Mouse (Mus musculus) granulocyte monocyte progenitor cell, adult 5-6 weeks (primary cell): ENCODE data around the gene Specc1. TPM values are rescaled to one million over a fixed set of nuclear protein-coding genes. Genes with fewer than 3 reads are reported as not detected.

Source experiments
- ATAC-seq: replicated peaks from 2 replicates; pipeline ENCODE4 v1.8.0; 2016; ENCODE audit warnings: mild to moderate bottlenecking, moderate TSS enrichment, inconsistent platforms; ENCODE audit not compliant: poor library complexity, severe bottlenecking
- total RNA-seq, 2 experiments: library from RNA; stranded (forward) in 1 of 2; stranded (reverse) in 1 of 2; fragments of 200-712, 200-1000 nt in 1 of 2; fragments of >200 nt in 1 of 2; fragmentation: Nextera tagmentation in 1 of 2; gene quantifications; 2 replicates each; pipeline ENCODE4 v1.2.3; 2014 to 2017

The Specc1 gene
- total RNA-seq, 2 experiments from 2014 or later = 14.4 to 21.6 TPM

GRCm38 (mm10) chr11:62079100-62079857, 122.7 kb downstream of the Specc1 start:
- peak; percentile 62 for ATAC-seq

DNA sequence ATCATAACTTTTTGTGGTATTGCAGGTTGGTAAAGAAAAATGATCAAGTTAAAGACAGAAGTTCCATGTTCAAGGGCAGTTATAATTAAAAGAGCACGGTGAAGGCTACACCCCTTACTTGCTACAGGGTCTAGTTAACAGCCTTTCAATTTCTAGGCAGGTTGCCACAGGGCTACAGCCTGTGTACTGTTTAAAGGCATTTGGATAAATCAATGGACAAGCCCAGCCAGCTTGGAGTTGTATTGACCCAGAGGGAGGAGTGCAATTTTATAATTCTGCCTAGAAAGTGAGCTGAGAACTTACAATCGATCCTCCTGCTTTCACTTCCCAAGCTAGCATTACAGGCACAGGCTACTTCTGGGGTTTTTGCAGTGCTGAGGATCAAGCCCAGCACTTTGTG, 123.9 kb downstream of the Specc1 start:
- ATAC-seq = no peak

GRCm38 (mm10) chr11:62086648-62087047, 130.1 kb downstream of the Specc1 start:
- no peak for ATAC-seq

DNA sequence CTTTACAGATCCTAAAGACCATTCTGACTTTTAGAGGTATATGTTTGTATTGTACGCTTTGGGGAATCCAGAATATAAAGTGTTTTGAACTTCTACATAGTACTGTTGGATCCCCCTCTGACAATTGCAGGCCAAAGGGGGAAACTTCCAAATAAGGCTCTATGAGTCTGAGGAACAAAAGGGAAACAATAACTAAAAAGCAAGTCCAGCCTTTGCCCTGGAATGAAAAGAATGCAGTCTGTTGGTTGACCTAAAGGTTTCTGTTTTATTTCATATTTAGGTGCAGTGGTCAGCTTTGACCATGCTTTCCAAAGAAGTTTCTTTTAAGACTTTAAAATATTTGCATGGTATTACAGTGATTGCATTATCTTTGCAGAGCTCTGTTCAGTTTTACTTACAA, 130.5 kb downstream of the Specc1 start:
- no peak for ATAC-seq

DNA sequence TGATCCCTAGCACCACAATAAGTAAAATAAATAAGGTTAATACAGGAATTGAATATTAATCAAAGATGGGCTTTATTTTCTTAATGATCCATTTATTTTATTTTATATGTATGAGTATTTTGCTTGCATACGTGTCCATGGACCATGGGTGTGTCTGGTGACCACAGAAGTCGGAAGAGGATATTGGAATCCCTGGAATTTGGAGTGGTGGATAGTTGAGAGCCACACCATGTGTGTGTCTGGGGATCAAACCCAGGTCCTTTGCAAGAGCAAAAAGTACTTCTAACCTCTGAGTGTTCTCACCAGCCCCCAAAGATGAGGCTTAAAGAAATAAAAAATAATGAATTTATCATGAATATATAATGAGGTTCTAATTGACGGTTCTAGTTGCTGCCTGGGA, 132.1 kb downstream of the Specc1 start:
- no peak for ATAC-seq

DNA sequence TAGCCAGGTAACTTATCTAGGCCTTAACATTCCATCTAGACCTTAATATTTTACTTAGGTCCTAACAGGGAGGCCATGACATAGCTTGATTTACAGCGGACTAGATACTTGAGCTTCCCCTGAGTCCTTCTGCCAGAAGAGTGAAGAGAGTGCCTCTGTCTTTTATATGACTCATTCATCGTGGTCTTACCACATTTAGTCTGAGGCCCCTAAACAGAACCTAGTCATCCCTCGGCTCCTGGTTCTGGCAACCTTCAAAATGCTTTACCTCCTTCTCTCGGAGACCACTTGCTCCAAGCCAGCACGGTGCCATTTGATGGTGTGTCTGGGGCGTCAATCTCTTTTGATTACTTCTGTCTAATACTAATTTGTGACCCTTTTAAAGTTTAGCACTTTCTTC, 133.8 kb downstream of the Specc1 start:
- ATAC-seq = no peak

GRCm38 (mm10) chr11:62103380-62103911, 146.9 kb downstream of the Specc1 start:
- ATAC-seq = peak; percentile 37; the same call in 1 of the 2 replicates

DNA sequence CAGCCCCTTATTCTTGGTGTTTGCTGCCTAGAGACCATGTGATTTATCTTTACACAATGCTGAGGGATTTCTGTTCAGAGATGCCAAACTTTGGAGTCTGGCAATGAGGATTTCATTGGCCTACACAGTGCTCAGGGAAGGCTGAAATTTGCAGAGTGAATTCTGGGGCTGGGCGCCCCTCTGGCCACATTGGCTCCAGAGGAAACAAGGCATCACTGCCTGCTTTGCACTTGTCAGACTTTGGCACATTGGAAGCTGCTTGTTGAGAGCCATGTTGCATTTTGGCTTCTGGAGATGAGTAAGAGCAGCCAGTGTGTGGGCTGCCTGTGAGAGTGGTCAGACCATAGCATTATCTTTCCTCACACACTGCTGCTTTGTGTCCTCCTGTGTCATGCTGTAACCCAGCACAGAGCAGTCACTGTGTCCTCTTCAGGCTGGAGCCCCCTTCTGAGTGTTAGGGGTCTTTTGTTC, 149.9 kb downstream of the Specc1 start:
- no peak for ATAC-seq

GRCm38 (mm10) chr11:62107272-62107836, 150.8 kb downstream of the Specc1 start:
- no peak for ATAC-seq

GRCm38 (mm10) chr11:62118561-62118960, 162.0 kb downstream of the Specc1 start:
- ATAC-seq = no peak; the same call in 1 of the 2 replicates

DNA sequence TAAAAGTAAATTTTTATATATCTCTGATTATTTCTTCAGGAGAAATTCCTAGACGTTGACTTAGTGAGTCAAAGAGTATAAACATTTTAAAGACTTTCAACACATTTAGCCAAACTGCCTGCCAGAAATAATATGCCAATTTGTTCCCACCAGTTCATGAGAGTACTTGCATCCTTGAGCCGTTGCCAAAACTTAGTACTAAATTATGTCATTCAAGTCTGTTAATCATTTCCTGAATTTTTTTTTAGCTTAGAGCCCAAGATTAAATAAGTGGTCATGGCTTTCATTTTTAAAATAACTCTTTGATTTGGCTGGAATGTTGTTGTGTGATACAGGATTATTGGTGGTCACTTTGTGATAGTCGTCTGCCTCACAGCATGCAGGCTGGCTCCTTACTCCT, 163.3 kb downstream of the Specc1 start:
- ATAC-seq = no peak

- ATAC-seq = no peak
Measured at GRCm38 (mm10) chr11:62121365-62121764, 164.8 kb downstream of the Specc1 start.

- ATAC-seq = peak; percentile 81
Measured at GRCm38 (mm10) chr11:62127692-62128091, 171.1 kb downstream of the Specc1 start.

GRCm38 (mm10) chr11:62128197-62128596, 171.6 kb downstream of the Specc1 start:
- no peak for ATAC-seq

- ATAC-seq = no peak
Measured at GRCm38 (mm10) chr11:62130191-62130590, 173.6 kb downstream of the Specc1 start.

DNA sequence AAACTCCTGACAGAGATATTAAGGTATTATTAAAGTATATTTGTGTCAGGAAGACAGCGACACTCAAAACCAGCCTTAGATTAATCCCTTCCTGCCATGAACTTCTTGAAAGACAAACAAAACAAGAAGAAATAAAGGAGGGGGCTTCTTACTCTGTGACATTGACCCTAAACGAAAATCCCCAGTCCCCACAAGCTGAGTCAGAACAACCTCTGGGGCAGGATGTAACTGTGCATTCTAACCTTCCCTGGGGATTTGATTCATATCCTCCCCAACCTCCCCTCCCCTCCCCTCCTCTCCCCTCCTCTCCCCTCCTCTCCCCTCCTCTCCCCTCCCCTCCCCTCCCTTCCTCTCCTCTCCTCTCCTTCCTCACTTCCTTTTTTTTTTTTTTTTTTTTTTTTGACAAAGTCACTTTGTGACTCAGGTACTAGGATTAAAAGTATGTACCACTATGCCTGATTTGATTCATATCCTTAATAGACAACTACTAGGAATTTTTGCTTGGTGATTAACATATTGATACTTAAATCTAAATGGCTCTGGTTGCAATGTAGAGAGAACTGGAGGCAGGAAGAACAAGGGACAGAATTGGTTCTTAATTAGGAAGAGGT, 174.2 kb downstream of the Specc1 start:
- ATAC-seq = no peak

GRCm38 (mm10) chr11:62131601-62132000, 175.0 kb downstream of the Specc1 start:
- no peak for ATAC-seq

DNA sequence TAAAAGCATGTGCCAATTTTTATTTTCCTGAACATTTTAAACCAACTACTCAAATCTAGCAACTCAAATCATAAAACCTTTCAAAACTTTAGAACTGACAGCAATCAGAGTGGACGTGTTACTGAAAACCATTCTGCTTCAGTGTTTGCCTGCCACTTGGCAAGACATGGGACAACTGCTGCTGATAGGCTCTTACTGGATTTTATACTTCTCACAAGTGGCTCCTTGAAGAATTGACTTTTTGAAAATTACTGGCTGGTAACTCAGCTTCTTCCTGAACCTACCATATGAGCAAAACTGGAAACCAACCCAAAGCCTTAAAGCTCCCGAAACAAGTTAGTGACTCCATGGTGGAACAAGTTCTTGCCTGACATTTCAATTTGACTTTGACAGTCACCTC, 177.6 kb downstream of the Specc1 start:
- ATAC-seq = no peak

DNA sequence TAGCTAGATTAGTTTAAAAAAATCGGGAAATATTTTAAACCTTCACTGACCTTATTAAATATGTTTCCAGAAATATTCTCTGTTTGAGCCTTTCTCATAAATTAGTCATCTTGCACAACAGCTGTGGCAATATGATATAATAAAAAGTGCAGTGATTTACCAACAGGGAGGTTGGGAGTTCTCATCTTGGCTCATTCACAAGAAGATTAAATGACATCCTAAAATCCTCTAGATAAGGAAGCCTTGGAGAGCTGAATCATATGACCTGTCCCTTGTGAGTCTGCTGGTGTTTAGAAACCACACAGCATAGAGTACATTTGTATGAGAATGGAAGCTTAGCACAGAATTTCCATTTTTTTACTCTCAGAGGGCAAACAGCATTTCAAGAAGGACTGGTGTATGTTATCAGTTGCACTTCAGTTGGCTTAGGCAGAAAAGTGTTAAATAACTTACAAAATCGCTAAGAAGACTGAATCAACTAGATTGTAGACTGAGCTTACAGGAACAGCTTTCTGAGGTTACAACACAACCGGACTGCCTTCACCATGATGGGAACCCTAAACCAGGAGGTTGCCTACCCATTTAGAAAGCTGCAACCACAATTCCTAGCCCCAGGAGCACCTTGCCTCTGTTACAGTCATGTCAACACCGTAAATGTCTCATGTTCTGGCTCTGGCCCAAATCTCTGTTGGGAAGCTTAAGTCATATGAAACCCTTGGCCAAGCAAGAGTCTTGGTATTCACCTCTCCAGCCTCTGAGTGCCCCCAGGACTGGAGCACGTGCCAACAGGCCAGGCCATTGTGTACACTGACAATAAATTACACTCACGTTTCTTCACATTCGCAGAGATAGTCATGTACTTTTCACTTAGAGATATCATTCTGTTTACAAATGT, 188.9 kb downstream of the Specc1 start:
- ATAC-seq = no peak

- ATAC-seq = no peak
Measured at GRCm38 (mm10) chr11:62146661-62147060, 190.1 kb downstream of the Specc1 start.
